Mouse (Mus musculus) MEL (cell line): ENCODE results near the gene Gpc5. TPM values are rescaled to one million over a fixed set of nuclear protein-coding genes. Genes with fewer than 3 reads are reported as not detected.

Source experiments
- DNase-seq: peaks from one replicate; pipeline ENCODE4 v3.0.0; 2011; ENCODE audit warnings: low read depth, low spot score
- H3K27ac ChIP-seq: 2 replicates; pipeline ENCODE4 v1.5.1; 2012; ENCODE audit warnings: low read depth, mild to moderate bottlenecking, control low read depth, low read length, moderate library complexity; ENCODE audit not compliant: control insufficient read depth
- H3K27me3 ChIP-seq, 2 experiments: fragments of 150-350 bp in 1 of 2; sonication (generic) in 1 of 2; 2 replicates each; pipeline ENCODE4 v1.6.1; 2012; ENCODE audit warnings: low read length in 2 of 2, mild to moderate bottlenecking in 2 of 2, improper control_type of control experiment in 1 of 2, moderate library complexity in 1 of 2; ENCODE audit not compliant: insufficient read depth in 2 of 2, control insufficient read depth in 1 of 2
- H3K36me3 ChIP-seq, 2 experiments: 2 replicates each; pipeline ENCODE4 v1.6.1; 2012 to 2014; ENCODE audit warnings: low read length in 2 of 2, improper control_type of control experiment in 1 of 2, inconsistent platforms in 1 of 2, mild to moderate bottlenecking in 1 of 2; ENCODE audit not compliant: insufficient read depth in 2 of 2, control insufficient read depth in 1 of 2
- H3K4me1 ChIP-seq, 2 experiments: fragments of 150-350 bp in 1 of 2; sonication (generic) in 1 of 2; 2 replicates each; pipeline ENCODE4 v1.6.1; 2012; ENCODE audit warnings: low read length in 2 of 2, improper control_type of control experiment in 1 of 2, mild to moderate bottlenecking in 1 of 2; ENCODE audit not compliant: insufficient read depth in 2 of 2, control insufficient read depth in 1 of 2
- H3K4me3 ChIP-seq, 2 experiments: fragments of 150-350 bp in 1 of 2; sonication (generic) in 1 of 2; 2 replicates each; pipeline ENCODE4 v1.5.1; 2012; ENCODE audit warnings: low read depth in 2 of 2, low read length in 2 of 2, mild to moderate bottlenecking in 2 of 2, moderate library complexity in 2 of 2, control low read depth in 1 of 2, improper control_type of control experiment in 1 of 2; ENCODE audit not compliant: control insufficient read depth in 1 of 2, insufficient read depth in 1 of 2
- H3K79me2 ChIP-seq: 2 replicates; pipeline ENCODE4 v1.6.1; 2012; ENCODE audit warnings: mild to moderate bottlenecking, low read length, moderate library complexity; ENCODE audit not compliant: control insufficient read depth, poor library complexity, insufficient read depth
- H3K9ac ChIP-seq: 2 replicates; pipeline ENCODE4 v1.6.1; 2012; ENCODE audit warnings: low read depth, mild to moderate bottlenecking, control low read depth, low read length, moderate library complexity; ENCODE audit not compliant: control insufficient read depth, poor library complexity, severe bottlenecking
- H3K9me3 ChIP-seq: fragments of 150-350 bp; sonication (generic); replicated peaks from 2 replicates; pipeline ENCODE4 v1.6.1; 2012; ENCODE audit warnings: mild to moderate bottlenecking, low read length, improper control_type of control experiment, moderate library complexity; ENCODE audit not compliant: insufficient read depth
- CTCF ChIP-seq, 3 experiments: IDR thresholded peaks in 2 of 3; conservative IDR thresholded peaks in 1 of 3; 2 replicates each; pipeline ENCODE4 v1.5.1; 2011 to 2012; ENCODE audit warnings: low read length in 3 of 3, low read depth in 2 of 3, mild to moderate bottlenecking in 2 of 3, improper control_type of control experiment in 1 of 3, inconsistent platforms in 1 of 3, mixed read lengths in 1 of 3, moderate library complexity in 1 of 3; ENCODE audit not compliant: control insufficient read depth in 1 of 3, insufficient read depth in 1 of 3, poor library complexity in 1 of 3, severe bottlenecking in 1 of 3
- EP300 ChIP-seq, 2 experiments: IDR thresholded peaks; 2 replicates each; pipeline ENCODE4 v1.6.1; 2011; ENCODE audit warnings: improper control_type of control experiment in 2 of 2, low read length in 2 of 2, low read depth in 1 of 2, mild to moderate bottlenecking in 1 of 2
- GABPA ChIP-seq: IDR thresholded peaks from 2 replicates; pipeline ENCODE4 v1.6.1; 2012; ENCODE audit warnings: low read depth, mild to moderate bottlenecking, inconsistent platforms, low read length, improper control_type of control experiment, moderate library complexity
- GATA1 ChIP-seq: IDR thresholded peaks from 2 replicates; pipeline ENCODE4 v1.6.1; 2011; ENCODE audit warnings: low read depth, low read length, improper control_type of control experiment
- KAT2A ChIP-seq: conservative IDR thresholded peaks from 2 replicates; pipeline ENCODE4 v1.6.1; 2012; ENCODE audit warnings: low read depth, low read length, improper control_type of control experiment, inconsistent platforms
- MAFK ChIP-seq: IDR thresholded peaks from 2 replicates; pipeline ENCODE4 v1.6.1; 2011; ENCODE audit warnings: low read depth, mild to moderate bottlenecking, low read length, improper control_type of control experiment, borderline replicate concordance
- MEF2A ChIP-seq: IDR thresholded peaks from 2 replicates; pipeline ENCODE4 v1.6.1; 2014; ENCODE audit warnings: low read depth, mild to moderate bottlenecking, inconsistent platforms, low read length, improper control_type of control experiment; ENCODE audit not compliant: poor library complexity, insufficient replicate concordance, severe bottlenecking; ENCODE audit errors: extremely low read depth
- POLR2A ChIP-seq, 2 experiments: IDR thresholded peaks; 2 replicates each; pipeline ENCODE4 v1.6.1; 2011 to 2012; ENCODE audit warnings: low read length in 2 of 2, mild to moderate bottlenecking in 2 of 2, control low read depth in 1 of 2, improper control_type of control experiment in 1 of 2, low read depth in 1 of 2, moderate library complexity in 1 of 2; ENCODE audit not compliant: control insufficient read depth in 1 of 2, insufficient read depth in 1 of 2, poor library complexity in 1 of 2
- POLR2AphosphoS2 ChIP-seq: IDR thresholded peaks from 2 replicates; pipeline ENCODE4 v1.6.1; 2011; ENCODE audit warnings: low read length, improper control_type of control experiment
- RCOR1 ChIP-seq: IDR thresholded peaks from 2 replicates; pipeline ENCODE4 v1.6.1; 2012; ENCODE audit warnings: low read depth, mild to moderate bottlenecking, inconsistent platforms, low read length, improper control_type of control experiment
- SMC3 ChIP-seq: IDR thresholded peaks from 2 replicates; pipeline ENCODE4 v1.6.1; 2011; ENCODE audit warnings: low read depth, low read length, improper control_type of control experiment
- TBP ChIP-seq: IDR thresholded peaks from 2 replicates; pipeline ENCODE4 v1.8.0; 2011; ENCODE audit warnings: low read depth, low read length, improper control_type of control experiment
- UBTF ChIP-seq: IDR thresholded peaks from 2 replicates; pipeline ENCODE4 v1.6.1; 2012; ENCODE audit warnings: low read depth, mild to moderate bottlenecking, inconsistent platforms, low read length, improper control_type of control experiment, moderate library complexity, borderline replicate concordance; ENCODE audit not compliant: insufficient read depth
- USF1 ChIP-seq: IDR thresholded peaks from 2 replicates; pipeline ENCODE4 v1.6.1; 2014; ENCODE audit warnings: low read depth, mild to moderate bottlenecking, inconsistent platforms, low read length, improper control_type of control experiment, moderate library complexity
- ZC3H11A ChIP-seq: IDR thresholded peaks from 2 replicates; pipeline ENCODE4 v1.6.1; 2012; ENCODE audit warnings: low read depth, mild to moderate bottlenecking, inconsistent platforms, low read length, improper control_type of control experiment
- ZMIZ1 ChIP-seq: IDR thresholded peaks from 2 replicates; pipeline ENCODE4 v1.6.1; 2012; ENCODE audit warnings: low read depth, mild to moderate bottlenecking, inconsistent platforms, low read length, improper control_type of control experiment, moderate library complexity
- polyA plus RNA-seq, 2 experiments: library from polyadenylated mRNA; stranded (reverse) in 1 of 2; unstranded in 1 of 2; fragments of >175 nt in 1 of 2; fragments of >200 nt in 1 of 2; gene quantifications; 2 replicates each; pipeline versions ENCODE4 v1.2.1 to v1.2.4; 2012; ENCODE audit warnings: low replicate concordance in 2 of 2, low read depth in 1 of 2; ENCODE audit not compliant: insufficient read length in 2 of 2, insufficient read depth in 1 of 2, missing spikeins in 1 of 2
- total RNA-seq: library from RNA; depleted of rRNA; stranded (reverse); fragments of 300-350 nt; gene quantifications from 2 replicates; pipeline ENCODE4 v1.2.3, GENCODE M21; 2012

Gpc5 gene
- total and polyA plus RNA-seq, 3 experiments, result not detected

GRCm38 (mm10) chr14:115844773-115845427 lies 752.9 kb downstream of the Gpc5 start:
- H3K27ac ChIP-seq, result no peak overlapping the region
- H3K36me3 ChIP-seq, result no peaks in the 10 kb centered on the region
- H3K9ac ChIP-seq, result no peak overlapping the region
- no peak overlapping the region for H3K4me3 ChIP-seq
- no peaks in the 10 kb centered on the region for H3K9me3 ChIP-seq
- no peak for TF ChIP-seq POLR2A (IDR thresholded peaks at IDR 0.05; ENCODE audit: control insufficient read depth in 1 of 2, insufficient read depth in 1 of 2, low read depth in 1 of 2, low read length in 2 of 2, poor library complexity in 1 of 2)
- TF ChIP-seq TBP, result no peak
- no peak for TF ChIP-seq ZC3H11A
- no peak for TF ChIP-seq SMC3
- no peak for TF ChIP-seq CTCF (IDR thresholded peaks at IDR 0.05 in 2 of 3, conservative IDR thresholded peaks at IDR 0.05 in 1 of 3; ENCODE audit: control insufficient read depth in 1 of 3, insufficient read depth in 1 of 3, low read depth in 2 of 3, low read length in 3 of 3, poor library complexity in 1 of 3, severe bottlenecking in 1 of 3)
- H3K27me3 ChIP-seq, result no peaks in the 10 kb centered on the region
- no peaks in the 10 kb centered on the region for H3K79me2 ChIP-seq
- H3K4me1 ChIP-seq, result no peaks in the 10 kb centered on the region
- DNase-seq, result no peak

GRCm38 (mm10) chr14:115869127-115869526 lies 777.1 kb downstream of the Gpc5 start:
- DNase-seq, result no peak
- Histone ChIP-seq H3K4me1 (no peaks in the 10 kb centered on the region), H3K9me3 (no peaks in the 10 kb centered on the region), H3K9ac (no peak overlapping the region), H3K27me3 (no peaks in the 10 kb centered on the region; a peak in 1 of 4 replicates), H3K36me3 (no peaks in the 10 kb centered on the region), H3K4me3 (no peak overlapping the region), H3K79me2 (no peaks in the 10 kb centered on the region), H3K27ac (no peak overlapping the region)
- TF ChIP-seq EP300 (IDR thresholded peaks at IDR 0.05; ENCODE audit: low read depth in 1 of 2, low read length in 2 of 2), result no peak
- no peak for TF ChIP-seq GATA1
- no peak for TF ChIP-seq ZMIZ1
- no peak for TF ChIP-seq TBP
- no peak for TF ChIP-seq RCOR1
- TF ChIP-seq UBTF, result no peak
- TF ChIP-seq GABPA, result no peak
- no peak for TF ChIP-seq KAT2A
- no peak for TF ChIP-seq MEF2A
- TF ChIP-seq MAFK, result no peak
- TF ChIP-seq POLR2AphosphoS2, result no peak
- no peak for TF ChIP-seq USF1
- TF ChIP-seq, all 39 proteins: peak for 0
